Comparison of ENCODE assay signal across 8 mouse cellular contexts in the genomic region with DNA sequence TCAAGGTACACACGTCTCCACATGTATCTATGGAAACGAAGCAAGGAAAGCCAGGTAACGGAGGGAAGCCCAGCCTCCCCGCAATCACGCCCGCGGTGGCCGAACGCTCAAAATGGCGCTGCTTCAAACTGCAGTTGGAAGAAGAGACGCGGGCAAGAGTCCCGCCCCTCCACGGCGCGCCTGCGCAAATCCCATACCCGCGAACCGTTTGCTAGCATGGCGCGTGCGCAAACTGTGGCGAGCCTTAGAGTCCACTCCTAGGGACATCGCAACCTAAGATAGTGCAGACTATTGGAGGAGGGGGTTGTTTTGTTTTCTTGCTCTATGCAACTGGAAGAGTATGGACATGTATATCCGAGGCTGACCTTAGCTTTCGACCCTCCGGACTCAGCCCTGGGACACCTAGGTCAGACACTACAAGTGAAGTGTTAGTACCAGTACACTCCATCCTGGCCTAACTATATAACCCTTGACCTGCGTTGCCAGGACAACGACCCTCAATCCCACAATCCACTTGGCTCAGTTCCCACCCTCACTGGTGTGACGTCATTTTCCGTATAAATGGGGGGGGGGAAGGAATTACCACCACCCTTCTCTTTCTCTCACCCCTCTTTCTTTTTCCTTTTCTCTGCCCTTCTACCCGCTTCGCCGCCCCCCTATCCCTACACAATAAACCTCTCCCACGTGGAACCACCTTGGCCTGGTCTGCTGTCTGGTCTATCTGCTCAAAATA. TPM values are rescaled to one million over a fixed set of nuclear protein-coding genes. Genes with fewer than 3 reads are reported as not detected.
DNase-seq lines count a peak whose midpoint lies in the region; ATAC-seq lines count a peak whose summit lies in the region.

Gene Pspc1 (minus strand): TSS at position 117 of the 733 bp plus-strand sequence.

- H3K9ac ChIP-seq in hindbrain, embryonic 16.5 days (ENCODE audit: low read depth, low read length) = peak within 1 kb of the TSS; percentile 86

- H3K79me2 ChIP-seq in macrophage (ENCODE audit: inconsistent target) = peaks cover 44% of the 10 kb centered on the region

- H3K4me3 ChIP-seq in hindbrain, embryonic 16.5 days (ENCODE audit: low read length) = peak within 1 kb of the TSS; percentile 63
- H3K4me3 ChIP-seq in macrophage (ENCODE audit: inconsistent target) = peak within 1 kb of the TSS; percentile 74

- WGBS in hindbrain, embryonic 16.5 days = under 1% methylated on average over 36 of the region's 36 CpGs
- WGBS in macrophage (ENCODE audit: missing documents) = 1% methylated on average over 34 of the region's 36 CpGs

- peak; percentile 98 for ATAC-seq in hindbrain, embryonic 16.5 days

- peak; percentile 95 for DNase-seq in WW6 (ENCODE audit: low read depth, low spot score)
- DNase-seq in cerebellum, postnatal 4 days (ENCODE audit: low spot score in 2 of 2) = peak; percentile 89 to 95
- peak; percentile 97 for DNase-seq in gastrocnemius, adult 18-20 months (ENCODE audit: low spot score)
- peak; percentile 97 to 98 for DNase-seq in left cerebral cortex, adult 18-20 months (ENCODE audit: low spot score in 2 of 2)
- peak; percentile 98 for DNase-seq in right cerebral cortex, adult 18-20 months
- DNase-seq in urinary bladder, postnatal 10 days (ENCODE audit: low spot score) = peak; percentile 79

- no peaks in the 10 kb centered on the region for H3K9me3 ChIP-seq in hindbrain, embryonic 16.5 days (ENCODE audit: control insufficient read depth, low read length)

- peak within 1 kb of the TSS; percentile 93 for H3K27ac ChIP-seq in hindbrain, embryonic 16.5 days (ENCODE audit: low read depth, low read length)
- peak within 1 kb of the TSS; percentile 55 for H3K27ac ChIP-seq in macrophage

- H3K4me2 ChIP-seq in hindbrain, embryonic 16.5 days (ENCODE audit: low read length) = peak within 1 kb of the TSS; percentile 82

- H3K27me3 ChIP-seq in hindbrain, embryonic 16.5 days (replicated peaks; ENCODE audit: control insufficient read depth, insufficient read depth, low read length) = no peaks in the 10 kb centered on the region

- H3K4me1 ChIP-seq in hindbrain, embryonic 16.5 days (ENCODE audit: control insufficient read depth, insufficient read depth, low read depth, low read length) = peaks cover 17% of the 10 kb centered on the region

- H3K36me3 ChIP-seq in hindbrain, embryonic 16.5 days (ENCODE audit: control insufficient read depth, insufficient read depth, low read length) = no peaks in the 10 kb centered on the region
- no peaks in the 10 kb centered on the region for H3K36me3 ChIP-seq in macrophage (ENCODE audit: inconsistent target)

RNA-seq across cellular contexts. Expression of gene Pspc1, which starts in this region (rescaled TPM):
- total RNA-seq in gastrocnemius, adult 18-20 months (2021) = 10 to 100 TPM in 1 of 2 experiments, 1 to 10 TPM in 1; 8.9 to 11.2 TPM
- polyA plus RNA-seq in hindbrain, embryonic 16.5 days (2015; fragmentation: Nextera tagmentation; extraction: Ambion mirVana) = 26.0 and 30.3 TPM in 2 replicates
- total RNA-seq in left cerebral cortex, adult 18-20 months (2021) = 10 to 100 TPM; 59.5 to 61.0 TPM
- total RNA-seq in macrophage (2018; cell fraction: chromatin; rRNA removed) = 100 to 1,000 TPM in 25 of 26 experiments, 10 to 100 TPM in 1; 89.3 to 268 (median 179) TPM
- 10 to 100 TPM in 20 of 26 experiments, 1 to 10 TPM in 6; 7.2 to 19.0 (median 12.4) TPM for total RNA-seq in macrophage (2018; cell fraction: cytosol; rRNA removed)
- 100 to 1,000 TPM in 6 of 26 experiments, 10 to 100 TPM in 20; 32.9 to 143 (median 71.5) TPM for total RNA-seq in macrophage (2018; cell fraction: nucleus; rRNA removed)
- polyA plus RNA-seq in macrophage (2018) = 7.7 to 26.9 TPM (median 15.4 TPM) in 3 replicates

Comparison
In these comparisons a context has a peak if more than half of its experiments do, and no peak if none do; other contexts are left out.
1. Peak in every context shown above with its lines: DNase-seq, ATAC-seq, H3K4me3 ChIP-seq and H3K27ac ChIP-seq.
2. RNA of gene Pspc1 (total RNA-seq): 59.5 to 61.0 TPM in left cerebral cortex, adult 18-20 months; 8.9 to 11.2 TPM in gastrocnemius, adult 18-20 months; every median in the first group is over 4 times any median in the second.